Mouse (Mus musculus) embryonic facial prominence, embryonic 15.5 days (tissue): ENCODE results near the gene Lipm. TPM values are rescaled to one million over a fixed set of nuclear protein-coding genes. Genes with fewer than 3 reads are reported as not detected.
A peak's percentile ranks its signal among the peaks of the same experiment; 100 is the strongest.

Experiments used
- ATAC-seq: fragments of 200-750 bp; cut with Nextera tagmentation; 2 replicates; pipeline ENCODE4 v1.8.0; 2017; ENCODE audit warnings: low read depth, moderate TSS enrichment; ENCODE audit not compliant: insufficient number of reproducible peaks, low FRiP score, low TSS enrichment
- H3K27ac ChIP-seq: fragments of 300-500 bp; sonication (generic); replicated peaks from 2 replicates; pipeline ENCODE4 v1.5.1; 2015; ENCODE audit warnings: mild to moderate bottlenecking, inconsistent platforms
- H3K27me3 ChIP-seq: fragments of 300-500 bp; sonication (generic); 2 replicates; pipeline ENCODE4 v1.6.1; 2015; ENCODE audit warnings: inconsistent platforms
- H3K36me3 ChIP-seq: fragments of 300-500 bp; sonication (generic); 2 replicates; pipeline ENCODE4 v1.6.1; 2015; ENCODE audit warnings: mild to moderate bottlenecking, inconsistent platforms
- H3K4me1 ChIP-seq: fragments of 300-500 bp; sonication (generic); 2 replicates; pipeline ENCODE4 v1.6.1; 2015; ENCODE audit warnings: inconsistent platforms
- H3K4me2 ChIP-seq: fragments of 300-500 bp; sonication (generic); replicated peaks from 2 replicates; pipeline ENCODE4 v1.6.1; 2015; ENCODE audit warnings: mild to moderate bottlenecking, inconsistent platforms
- H3K4me3 ChIP-seq: fragments of 300-500 bp; sonication (generic); replicated peaks from 2 replicates; pipeline ENCODE4 v1.5.1; 2015; ENCODE audit warnings: mild to moderate bottlenecking, inconsistent platforms
- H3K9ac ChIP-seq: fragments of 300-500 bp; sonication (generic); 2 replicates; pipeline ENCODE4 v1.6.1; 2015; ENCODE audit warnings: inconsistent platforms
- H3K9me3 ChIP-seq: fragments of 300-500 bp; sonication (generic); replicated peaks from 2 replicates; pipeline ENCODE4 v1.6.1; 2016; ENCODE audit warnings: inconsistent platforms
- WGBS: fragments of 180-500 bp; shearing (Covaris S2); methylation state at CpG from one replicate; pipeline ENCODE4 v1.1.7; 2015; 5-methylcytosine and 5-hydroxymethylcytosine counted together
- polyA plus RNA-seq: library from polyadenylated mRNA; unstranded; fragments of >200 nt; fragmentation: Nextera tagmentation; extraction: Ambion mirVana; gene quantifications from 2 replicates; pipeline ENCODE4 v1.2.1, GENCODE M21; 2015

Lipm gene
- polyA plus RNA-seq, 1 experiment from 2014 or later, result 19.1 TPM

DNA sequence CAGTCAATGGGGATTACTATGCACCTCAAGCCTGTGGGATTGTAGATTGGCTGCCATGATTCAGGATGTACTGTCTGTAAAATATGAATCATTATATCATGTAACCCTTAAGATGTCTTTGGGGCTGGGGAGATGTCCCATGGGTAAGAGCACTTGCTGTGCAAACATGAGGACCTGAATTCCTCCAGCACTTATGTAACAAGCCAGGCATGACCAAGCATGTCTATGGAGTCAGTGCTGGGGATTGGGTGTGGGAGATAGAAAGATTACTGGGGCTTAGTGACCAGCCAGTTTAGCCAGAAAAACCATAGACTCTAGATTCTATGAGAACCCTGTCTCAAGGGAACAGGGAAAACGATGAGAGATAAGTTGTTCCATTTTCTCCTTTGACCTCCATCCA, 18.4 kb downstream of the Lipm start:
- H3K4me3 ChIP-seq, result no peak overlapping the region
- H3K9me3 ChIP-seq, result no peaks in the 10 kb centered on the region
- no peak for ATAC-seq
- H3K9ac ChIP-seq, result no peak overlapping the region
- H3K27me3 ChIP-seq, result no peaks in the 10 kb centered on the region
- no peak overlapping the region for H3K27ac ChIP-seq
- H3K36me3 ChIP-seq, result no peaks in the 10 kb centered on the region
- no peaks in the 10 kb centered on the region for H3K4me1 ChIP-seq
- no peak overlapping the region for H3K4me2 ChIP-seq
- WGBS, result 69% methylated on average over 1 of the region's 1 CpGs

DNA sequence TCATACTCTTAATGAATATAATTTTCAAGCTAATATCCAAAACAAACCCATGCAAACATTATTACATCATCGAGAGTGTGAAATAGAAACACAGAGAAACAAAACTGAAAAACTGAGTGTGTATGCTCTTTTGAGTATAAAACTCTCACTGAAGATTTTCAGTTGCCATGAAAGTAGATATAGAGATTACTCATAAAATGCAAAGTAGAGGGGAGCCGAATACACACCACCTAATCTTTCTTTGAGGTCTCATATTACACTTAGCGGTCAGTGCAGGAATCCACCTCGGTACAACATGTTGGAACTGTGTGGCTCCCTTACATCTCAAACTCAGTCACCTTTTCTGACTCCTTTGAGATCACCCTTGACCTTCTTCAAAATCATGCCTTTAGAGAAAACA, 18.9 kb downstream of the Lipm start:
- Histone ChIP-seq H3K9me3 (no peaks in the 10 kb centered on the region), H3K4me2 (no peak overlapping the region), H3K4me3 (no peak overlapping the region), H3K4me1 (no peaks in the 10 kb centered on the region), H3K27me3 (no peaks in the 10 kb centered on the region), H3K27ac (0 out of 2 replicates have a peak overlapping the region, but pooled peaks have one; percentile 3), H3K9ac (no peak overlapping the region), H3K36me3 (no peaks in the 10 kb centered on the region)
- no peak for ATAC-seq
- WGBS, result 64% methylated on average over 4 of the region's 4 CpGs

DNA sequence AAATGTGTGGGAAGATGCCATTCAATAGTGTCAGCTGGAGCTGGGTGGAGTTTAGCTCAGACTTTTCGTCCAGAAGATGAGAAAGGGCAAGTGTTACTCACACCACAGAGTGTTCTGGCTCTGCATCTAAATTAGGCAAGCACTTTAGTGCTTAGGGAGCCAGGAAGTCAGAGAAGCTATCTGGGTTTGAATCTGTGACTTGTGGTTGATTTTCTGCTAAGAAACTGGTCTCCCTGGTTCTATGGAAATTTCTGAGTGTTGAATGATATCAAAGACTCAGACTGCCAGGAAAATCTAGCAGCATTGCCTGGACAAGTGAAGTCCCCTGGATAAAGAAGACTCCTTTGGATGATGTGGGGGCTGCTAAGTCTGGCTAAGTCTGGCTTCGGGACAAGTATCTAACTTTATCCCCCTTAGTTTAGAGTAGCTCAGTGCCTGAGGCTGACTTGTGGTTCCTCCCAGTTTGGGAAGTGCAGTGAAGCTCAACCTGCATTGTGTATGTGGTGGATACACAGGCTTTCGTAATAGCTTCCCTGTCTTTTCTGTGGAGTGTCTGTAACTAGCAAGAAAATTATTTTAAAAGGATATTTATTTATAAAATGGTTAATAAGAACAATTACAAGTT, 19.5 kb downstream of the Lipm start:
- no peaks in the 10 kb centered on the region for H3K27me3 ChIP-seq
- H3K36me3 ChIP-seq, result no peaks in the 10 kb centered on the region
- H3K4me1 ChIP-seq, result no peaks in the 10 kb centered on the region
- H3K4me3 ChIP-seq, result no peak overlapping the region
- no peak overlapping the region for H3K9ac ChIP-seq
- no peak for ATAC-seq
- H3K9me3 ChIP-seq, result no peaks in the 10 kb centered on the region
- H3K4me2 ChIP-seq, result no peak overlapping the region
- 38% methylated on average over 3 of the region's 3 CpGs for WGBS
- 0 out of 2 replicates have a peak overlapping the region, but pooled peaks have one; percentile 3 for H3K27ac ChIP-seq

DNA sequence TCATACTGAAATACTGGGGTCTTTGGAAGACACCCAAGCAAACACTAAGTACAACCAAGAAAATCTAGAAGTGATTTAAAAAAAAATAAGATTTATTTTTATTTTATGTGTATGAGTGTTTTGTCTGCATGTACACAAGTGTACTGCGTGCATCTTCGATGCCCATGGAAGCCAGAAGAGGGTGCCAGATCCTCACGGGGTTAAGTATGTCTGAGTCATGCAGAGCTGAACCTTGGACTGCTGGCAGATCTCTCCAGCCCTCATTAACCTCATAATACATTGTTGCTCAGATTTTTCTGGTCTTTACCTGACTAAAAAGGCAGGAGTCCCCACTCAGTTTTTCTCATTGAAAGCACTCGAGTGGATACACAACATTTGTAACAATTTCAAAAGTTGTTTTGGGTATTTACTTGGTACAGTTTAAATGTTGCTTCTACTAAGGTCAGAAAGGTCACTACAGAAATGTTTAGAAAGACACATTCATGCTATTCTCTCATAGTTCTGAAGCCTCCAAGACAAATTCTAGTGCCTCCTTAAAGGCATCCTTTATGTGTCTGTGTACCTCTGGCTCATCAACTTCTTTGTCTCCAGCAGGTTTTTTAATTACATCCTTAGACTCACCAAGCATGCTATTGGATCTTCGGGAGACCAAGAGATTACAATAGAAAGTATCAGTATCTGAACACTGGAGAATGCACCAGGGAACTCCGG, 38.1 kb downstream of the Lipm start:
- Histone ChIP-seq H3K9ac (no peak overlapping the region), H3K4me1 (no peaks in the 10 kb centered on the region), H3K4me3 (no peak overlapping the region), H3K9me3 (no peaks in the 10 kb centered on the region), H3K4me2 (no peak overlapping the region), H3K36me3 (no peaks in the 10 kb centered on the region), H3K27ac (no peak overlapping the region), H3K27me3 (no peaks in the 10 kb centered on the region)
- WGBS, result 81% methylated on average over 6 of the region's 6 CpGs
- no peak for ATAC-seq

DNA sequence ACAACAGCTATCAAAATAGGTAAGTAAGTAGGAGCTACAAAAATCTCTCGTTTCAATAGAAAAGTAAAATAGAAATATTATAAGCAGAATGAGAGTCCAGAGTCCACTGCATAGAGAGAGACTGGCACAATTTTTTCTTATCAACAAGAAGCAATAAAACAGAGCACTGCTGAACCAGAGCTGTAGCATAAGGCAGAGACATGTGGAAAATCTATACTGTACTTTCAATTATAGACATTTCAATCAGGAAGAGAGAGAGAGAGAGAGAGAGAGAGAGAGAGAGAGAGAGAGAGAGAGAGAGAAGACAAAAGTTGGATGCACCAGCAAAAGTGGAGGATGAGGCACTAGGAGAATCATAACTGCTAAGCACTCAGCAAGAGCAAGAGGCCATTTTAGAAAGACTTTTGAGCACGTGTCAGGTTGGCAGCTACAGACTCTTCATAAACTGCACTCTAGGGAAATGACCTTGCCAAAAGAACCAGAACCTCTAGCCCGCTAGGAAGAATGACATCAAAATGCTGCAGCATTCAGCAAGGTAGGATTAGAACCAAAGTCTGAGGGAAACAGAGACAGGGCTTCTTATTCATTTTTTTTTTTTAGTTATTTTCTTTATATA, 38.8 kb downstream of the Lipm start:
- ATAC-seq, result no peak
- no peaks in the 10 kb centered on the region for H3K9me3 ChIP-seq
- 78% methylated on average over 3 of the region's 3 CpGs for WGBS
- H3K4me1 ChIP-seq, result no peaks in the 10 kb centered on the region
- H3K27me3 ChIP-seq, result no peaks in the 10 kb centered on the region
- H3K4me3 ChIP-seq, result no peak overlapping the region
- H3K27ac ChIP-seq, result no peak overlapping the region
- H3K36me3 ChIP-seq, result no peaks in the 10 kb centered on the region
- no peak overlapping the region for H3K4me2 ChIP-seq
- no peak overlapping the region for H3K9ac ChIP-seq

DNA sequence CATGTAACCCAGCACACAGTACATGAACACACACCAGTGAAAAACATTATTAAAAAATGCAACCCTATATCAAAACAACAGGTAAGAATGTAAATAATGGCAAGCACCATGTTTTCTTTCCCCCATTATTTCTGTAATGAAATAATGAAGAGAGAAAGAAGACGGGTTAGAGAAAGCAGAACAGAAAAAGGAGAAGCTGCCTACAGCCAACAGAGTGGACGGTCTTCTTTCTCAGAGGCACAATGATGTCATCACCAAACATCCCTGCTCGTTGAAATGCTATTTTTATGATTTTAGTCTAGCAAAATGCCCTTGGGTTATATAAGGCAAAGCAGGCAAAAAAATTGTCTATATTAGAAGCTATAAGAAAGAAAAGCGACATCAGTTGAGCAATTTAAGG, 47.7 kb downstream of the Lipm start:
- 64% methylated on average over 4 of the region's 4 CpGs for WGBS
- H3K4me2 ChIP-seq, result no peak overlapping the region
- no peak for ATAC-seq
- H3K36me3 ChIP-seq, result no peaks in the 10 kb centered on the region
- H3K4me3 ChIP-seq, result no peak overlapping the region
- H3K4me1 ChIP-seq, result peaks cover 2% of the 10 kb centered on the region; the same call in 1 of the 2 replicates
- no peaks in the 10 kb centered on the region for H3K27me3 ChIP-seq
- no peaks in the 10 kb centered on the region for H3K9me3 ChIP-seq
- H3K27ac ChIP-seq, result no peak overlapping the region
- H3K9ac ChIP-seq, result no peak overlapping the region

DNA sequence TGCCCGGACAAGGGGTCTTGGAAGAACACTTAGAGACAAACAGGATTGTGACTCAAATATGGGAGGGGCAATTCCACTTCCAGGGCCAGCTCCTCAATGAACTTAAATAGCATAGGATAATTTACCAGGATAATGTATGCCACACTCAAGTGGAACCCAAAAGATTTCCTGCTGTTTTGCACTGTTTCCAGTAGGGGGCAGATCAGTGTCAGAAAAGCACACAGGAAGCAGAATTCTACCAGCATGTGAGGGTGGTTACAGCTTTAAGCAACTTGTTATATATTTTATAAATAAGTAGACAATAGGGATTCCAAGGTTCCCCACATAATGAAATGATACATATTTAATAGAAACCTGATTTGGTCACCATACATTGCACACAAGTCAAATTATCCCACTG, 51.2 kb downstream of the Lipm start:
- Histone ChIP-seq H3K4me3 (no peak overlapping the region), H3K9ac (no peak overlapping the region), H3K27ac (no peak overlapping the region), H3K36me3 (no peaks in the 10 kb centered on the region), H3K27me3 (no peaks in the 10 kb centered on the region), H3K4me2 (no peak overlapping the region), H3K9me3 (no peaks in the 10 kb centered on the region), H3K4me1 (peaks cover 3% of the 10 kb centered on the region; the same call in 1 of the 2 replicates)
- 70% methylated on average over 1 of the region's 1 CpGs for WGBS
- ATAC-seq, result no peak

DNA sequence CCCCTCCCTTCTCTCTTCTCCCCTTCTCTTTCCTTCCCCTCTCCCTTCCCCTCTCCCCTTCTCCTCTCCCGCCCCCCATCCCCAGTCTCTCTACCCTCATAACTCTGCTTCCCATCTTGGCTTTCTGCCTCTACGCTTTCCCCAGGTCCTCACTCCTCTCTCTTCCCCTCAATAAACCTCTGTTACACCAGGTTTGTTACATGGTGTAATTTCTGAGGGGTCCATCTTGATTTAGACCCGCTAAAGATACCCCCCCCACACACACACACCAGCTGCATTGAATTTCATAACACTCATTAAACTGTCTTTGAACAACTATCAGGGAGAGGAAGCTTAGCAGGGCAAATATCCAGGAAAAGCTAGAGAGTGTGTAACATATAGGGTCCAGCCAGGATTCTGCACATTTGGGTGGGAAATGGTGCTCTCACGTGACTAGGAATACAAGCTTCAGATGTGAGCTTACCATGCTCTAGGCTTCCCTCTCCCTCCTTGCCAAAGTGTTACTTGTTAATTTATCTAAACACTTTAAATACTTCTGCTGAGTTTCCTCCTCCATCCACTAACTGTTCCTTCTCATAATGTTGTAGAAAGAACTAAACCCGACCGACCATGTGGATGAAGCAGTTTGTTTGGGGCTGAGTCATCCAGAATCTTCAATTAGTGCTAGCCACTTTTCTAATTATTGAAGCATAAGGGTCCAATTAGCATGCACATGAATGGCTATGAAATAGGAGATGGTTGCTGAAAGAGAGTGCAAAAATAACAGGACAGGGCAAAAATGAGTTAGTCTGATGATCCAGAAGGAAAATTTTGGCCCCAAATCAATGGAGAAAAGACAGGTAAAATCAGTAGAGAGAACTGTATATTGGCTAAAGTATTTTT, 52.8 kb downstream of the Lipm start:
- no peak for ATAC-seq
- no peak overlapping the region; the same call in 1 of the 2 replicates for H3K27ac ChIP-seq
- no peak overlapping the region for H3K4me3 ChIP-seq
- WGBS, result 38% methylated on average over 6 of the region's 6 CpGs
- no peaks in the 10 kb centered on the region for H3K9me3 ChIP-seq
- no peaks in the 10 kb centered on the region for H3K36me3 ChIP-seq
- no peak overlapping the region for H3K9ac ChIP-seq
- H3K4me1 ChIP-seq, result peaks cover 3% of the 10 kb centered on the region; the same call in 1 of the 2 replicates
- no peak overlapping the region for H3K4me2 ChIP-seq
- H3K27me3 ChIP-seq, result no peaks in the 10 kb centered on the region

DNA sequence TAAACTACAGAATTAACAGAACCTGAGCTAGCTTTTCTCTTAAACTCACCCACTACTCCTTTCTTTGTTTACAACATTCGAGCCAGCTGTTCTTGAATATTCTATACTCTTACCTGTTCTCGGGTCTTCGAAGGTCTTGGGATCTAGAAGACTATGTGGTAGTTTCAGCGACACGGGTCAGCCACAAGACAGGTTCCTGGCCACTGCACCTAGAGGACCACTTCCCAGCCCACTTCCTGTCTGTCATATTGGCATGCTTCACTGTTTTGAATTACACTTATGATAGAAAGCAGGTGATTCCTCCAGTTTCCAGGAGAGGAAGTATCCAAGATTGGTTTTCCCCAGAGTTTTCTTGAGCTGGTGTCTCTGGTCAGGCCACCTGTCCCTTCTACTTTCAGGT, 62.0 kb downstream of the Lipm start:
- H3K4me2 ChIP-seq, result no peak overlapping the region
- ATAC-seq, result no peak
- H3K27ac ChIP-seq, result no peak overlapping the region
- WGBS, result 84% methylated on average over 5 of the region's 5 CpGs
- no peaks in the 10 kb centered on the region for H3K9me3 ChIP-seq
- no peak overlapping the region for H3K4me3 ChIP-seq
- no peaks in the 10 kb centered on the region for H3K27me3 ChIP-seq
- no peaks in the 10 kb centered on the region for H3K36me3 ChIP-seq
- H3K4me1 ChIP-seq, result no peaks in the 10 kb centered on the region
- H3K9ac ChIP-seq, result no peak overlapping the region

DNA sequence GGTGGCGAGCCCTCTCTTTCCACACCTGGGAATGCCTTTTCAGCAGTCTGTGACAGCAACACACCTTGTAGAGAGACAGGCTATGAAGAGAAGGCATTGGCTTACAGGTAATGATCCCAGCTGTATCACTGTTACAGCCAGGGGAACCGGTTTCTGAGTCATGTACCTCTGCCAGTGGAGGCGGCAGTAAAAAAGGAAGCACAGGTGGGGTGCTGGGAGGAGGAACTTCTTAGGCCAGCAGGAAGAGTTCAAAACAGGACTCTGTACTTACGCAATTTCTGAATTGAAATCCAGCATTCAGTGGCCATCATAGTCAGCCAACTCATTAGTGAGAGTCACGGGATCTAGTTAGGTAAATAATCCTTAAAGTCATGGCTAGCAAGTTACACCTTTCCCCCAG, 65.2 kb downstream of the Lipm start, which contains the start of gene Ankrd22:
Gene Ankrd22 (minus strand): TSS at position 163 of the 400 bp plus-strand sequence.
- Histone ChIP-seq H3K9me3 (no peaks in the 10 kb centered on the region), H3K9ac (no peak within 1 kb of the TSS), H3K27me3 (no peaks in the 10 kb centered on the region), H3K27ac (peak within 1 kb of the TSS; percentile 55; the same call in 1 of the 2 replicates), H3K4me3 (0 out of 2 replicates have a peak within 1 kb of the TSS, but pooled peaks have one; percentile 6), H3K36me3 (no peaks in the 10 kb centered on the region), H3K4me2 (no peak within 1 kb of the TSS), H3K4me1 (no peaks in the 10 kb centered on the region)
- WGBS, result 50% methylated on average over 5 of the region's 5 CpGs
- ATAC-seq, result peak; percentile 80

DNA sequence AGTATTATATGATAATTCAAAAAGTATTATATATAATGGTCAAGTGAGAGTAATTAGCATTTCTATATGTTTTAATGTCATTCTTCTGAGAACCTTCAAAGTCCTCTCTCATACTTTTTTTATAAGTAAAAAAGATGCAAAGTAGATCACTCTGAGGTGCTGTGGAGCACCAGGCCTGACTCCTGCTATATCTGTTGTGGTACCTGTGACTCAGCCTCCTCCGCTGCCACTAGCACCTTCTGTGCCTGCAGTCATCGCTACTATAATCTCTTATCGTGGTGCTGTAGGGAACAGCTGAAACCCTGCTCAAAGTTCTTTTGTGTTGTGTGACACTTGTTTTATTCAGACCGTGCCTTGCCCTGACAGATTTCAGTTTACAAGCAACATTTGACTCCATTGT, 65.7 kb downstream of the Lipm start:
- no peak overlapping the region for H3K27ac ChIP-seq

More for the DNA sequence above, 65.7 kb downstream of the Lipm start:
- Histone ChIP-seq H3K4me2 (no peak overlapping the region), H3K27me3 (no peaks in the 10 kb centered on the region), H3K4me1 (no peaks in the 10 kb centered on the region), H3K4me3 (no peak overlapping the region), H3K36me3 (no peaks in the 10 kb centered on the region), H3K9me3 (no peaks in the 10 kb centered on the region), H3K9ac (no peak overlapping the region)
- WGBS, result 74% methylated on average over 4 of the region's 4 CpGs
- no peak for ATAC-seq
